Mouse (Mus musculus): ENCODE measurements around the gene Syp. TPM values are rescaled to one million over a fixed set of nuclear protein-coding genes. Genes with fewer than 3 reads are reported as not detected.

Gene Syp
- polyA plus RNA-seq, 1 experiment from 2014 or later = 87.9 TPM

DNA sequence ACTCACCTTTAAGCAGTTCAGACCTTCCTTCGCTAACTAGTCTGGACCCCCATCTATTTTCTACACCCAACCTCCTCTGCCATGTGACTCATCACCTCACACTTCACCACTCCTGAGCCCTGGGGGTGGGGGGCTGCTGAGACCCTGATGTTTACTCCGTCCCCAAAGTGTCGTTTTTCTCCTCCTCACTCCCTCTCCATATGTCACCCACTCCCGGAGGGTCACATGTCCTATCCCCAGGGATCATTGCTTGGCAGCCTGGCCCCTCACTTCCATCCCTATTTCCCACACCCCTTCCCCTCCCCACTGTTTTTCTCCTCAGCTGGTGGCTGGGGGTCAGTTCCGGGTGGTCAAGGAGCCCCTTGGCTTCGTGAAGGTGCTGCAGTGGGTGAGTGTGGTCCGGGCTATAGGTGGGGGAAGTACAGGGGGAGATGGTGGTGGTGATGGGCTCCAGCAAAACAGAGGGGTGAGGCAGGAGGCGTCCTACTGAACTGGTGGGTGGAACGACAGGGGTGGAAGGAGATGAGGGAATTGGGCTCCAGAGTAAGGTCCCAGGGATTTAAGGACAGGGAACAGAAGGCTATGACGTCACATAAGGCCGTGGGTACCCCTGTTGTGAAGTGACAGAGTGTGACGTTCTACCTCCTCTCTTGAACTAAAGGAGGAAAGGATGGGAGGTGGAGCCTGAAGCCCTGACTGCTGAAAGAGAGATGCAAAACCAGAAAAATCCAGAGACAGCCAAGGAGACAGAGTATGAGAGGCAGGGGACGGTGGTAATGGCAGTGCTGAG, 1.5 kb downstream of the Syp start:
- 29% methylated on average over 13 of the region's 13 CpGs for WGBS
- peak; percentile 41; the same call in 1 of the 2 replicates for ATAC-seq

GRCm38 (mm10) chrX:7640785-7641184, 2.5 kb downstream of the Syp start:
- Histone ChIP-seq H3K4me2 (replicated peaks) (peak overlapping the region; percentile 70), H3K27ac (no peak overlapping the region), H3K9ac (replicated peaks) (peak overlapping the region; percentile 28; the same call in 1 of the 2 replicates)

More for the DNA sequence above, 1.5 kb downstream of the Syp start:
- H3K4me1 ChIP-seq (replicated peaks) = peaks cover 7% of the 10 kb centered on the region
- no peaks in the 10 kb centered on the region for H3K9me3 ChIP-seq
- 0 out of 2 replicates have a peak, but pooled peaks cover 4% of the 10 kb centered on the region for H3K36me3 ChIP-seq
- H3K9ac ChIP-seq (replicated peaks) = peak overlapping the region; percentile 74
- no peaks in the 10 kb centered on the region for H3K27me3 ChIP-seq
- H3K27ac ChIP-seq = peak overlapping the region; percentile 73
- peak overlapping the region; percentile 53 for H3K4me3 ChIP-seq (replicated peaks)
- peak overlapping the region; percentile 70 for H3K4me2 ChIP-seq (replicated peaks)

DNA sequence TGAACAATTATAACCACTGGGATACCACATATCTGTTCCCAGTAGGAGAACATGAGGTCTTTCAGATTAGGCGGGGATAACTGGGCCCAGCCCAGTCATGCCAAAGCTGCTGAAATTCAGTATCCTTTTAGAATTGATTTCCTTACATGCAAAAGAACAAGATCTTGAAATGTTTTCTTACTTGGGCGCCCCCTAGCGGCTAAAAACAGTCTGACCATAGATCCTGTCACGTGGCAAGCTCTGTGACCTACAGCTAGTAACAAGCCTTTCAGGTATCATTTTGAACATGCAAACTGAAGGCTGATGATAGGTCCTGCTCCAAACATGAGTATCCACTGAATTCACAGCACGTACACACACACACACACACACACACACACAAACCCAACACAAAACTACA, 7.1 kb downstream of the Syp start:
- no peak overlapping the region for H3K27ac ChIP-seq
- no peak overlapping the region for H3K9ac ChIP-seq (replicated peaks)
- ATAC-seq = no peak
- H3K27me3 ChIP-seq = no peaks in the 10 kb centered on the region
- 0 out of 2 replicates have a peak, but pooled peaks cover 10% of the 10 kb centered on the region for H3K36me3 ChIP-seq
- no peak overlapping the region for H3K4me3 ChIP-seq (replicated peaks)
- no peaks in the 10 kb centered on the region for H3K9me3 ChIP-seq
- peaks cover 10% of the 10 kb centered on the region for H3K4me1 ChIP-seq (replicated peaks)
- no peak overlapping the region for H3K4me2 ChIP-seq (replicated peaks)
- 14% methylated on average over 5 of the region's 5 CpGs for WGBS

More at GRCm38 (mm10) chrX:7640785-7641184, 2.5 kb downstream of the Syp start:
- Histone ChIP-seq H3K27me3 (no peaks in the 10 kb centered on the region), H3K36me3 (0 out of 2 replicates have a peak, but pooled peaks cover 5% of the 10 kb centered on the region), H3K4me1 (replicated peaks) (peaks cover 7% of the 10 kb centered on the region), H3K9me3 (no peaks in the 10 kb centered on the region), H3K4me3 (replicated peaks) (peak overlapping the region; percentile 53)
- ATAC-seq = no peak
- WGBS = 56% methylated on average over 11 of the region's 12 CpGs

- Histone ChIP-seq H3K36me3 (peaks cover 19% of the 10 kb centered on the region), H3K27me3 (no peaks in the 10 kb centered on the region), H3K4me1 (replicated peaks) (peaks cover 3% of the 10 kb centered on the region; the same call in 1 of the 2 replicates), H3K27ac (peak overlapping the region; percentile 80), H3K9me3 (no peaks in the 10 kb centered on the region), H3K9ac (replicated peaks) (peak overlapping the region; percentile 49), H3K4me3 (replicated peaks) (peak overlapping the region; percentile 37), H3K4me2 (replicated peaks) (peak overlapping the region; percentile 55)
- 22% methylated on average over 25 of the region's 25 CpGs for WGBS
- peak; percentile 97 for ATAC-seq
Observed at GRCm38 (mm10) chrX:7648671-7649304, 10.5 kb downstream of the Syp start.

DNA sequence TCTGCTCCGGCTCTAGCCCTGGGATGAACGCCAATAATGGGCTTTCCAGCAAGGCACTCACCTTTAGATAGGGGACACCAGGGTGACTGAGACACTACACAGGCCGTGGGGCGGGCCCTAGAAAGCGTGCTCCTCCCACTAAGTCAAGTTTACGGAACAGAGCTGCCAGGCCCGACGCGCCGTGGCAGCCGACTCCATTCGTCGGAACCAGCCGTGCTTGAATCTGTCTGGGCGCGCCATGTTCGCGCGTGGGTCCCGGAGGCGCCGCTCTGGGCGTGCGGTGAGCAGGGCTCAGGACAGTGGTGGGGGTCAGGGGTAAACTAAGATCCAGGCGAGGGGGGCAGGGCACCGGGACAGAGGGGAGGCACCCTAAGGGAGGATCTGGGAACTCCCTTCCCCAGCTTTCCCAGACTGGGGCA, 19.0 kb downstream of the Syp start, which contains the start of gene Prickle3:
Prickle3 (plus strand) TSS at position 40 of the 419 bp plus-strand sequence.
- ATAC-seq = peak; percentile 40; the same call in 1 of the 2 replicates
- Histone ChIP-seq H3K4me3 (replicated peaks) (peak within 1 kb of the TSS; percentile 26), H3K27ac (no peak within 1 kb of the TSS), H3K4me1 (replicated peaks) (0 out of 2 replicates have a peak, but pooled peaks cover 11% of the 10 kb centered on the region), H3K27me3 (no peaks in the 10 kb centered on the region), H3K9ac (replicated peaks) (peak within 1 kb of the TSS; percentile 36; the same call in 1 of the 2 replicates), H3K36me3 (peaks cover 5% of the 10 kb centered on the region; the same call in 1 of the 2 replicates), H3K9me3 (no peaks in the 10 kb centered on the region), H3K4me2 (replicated peaks) (peak within 1 kb of the TSS; percentile 47)
- 40% methylated on average over 25 of the region's 26 CpGs for WGBS

DNA sequence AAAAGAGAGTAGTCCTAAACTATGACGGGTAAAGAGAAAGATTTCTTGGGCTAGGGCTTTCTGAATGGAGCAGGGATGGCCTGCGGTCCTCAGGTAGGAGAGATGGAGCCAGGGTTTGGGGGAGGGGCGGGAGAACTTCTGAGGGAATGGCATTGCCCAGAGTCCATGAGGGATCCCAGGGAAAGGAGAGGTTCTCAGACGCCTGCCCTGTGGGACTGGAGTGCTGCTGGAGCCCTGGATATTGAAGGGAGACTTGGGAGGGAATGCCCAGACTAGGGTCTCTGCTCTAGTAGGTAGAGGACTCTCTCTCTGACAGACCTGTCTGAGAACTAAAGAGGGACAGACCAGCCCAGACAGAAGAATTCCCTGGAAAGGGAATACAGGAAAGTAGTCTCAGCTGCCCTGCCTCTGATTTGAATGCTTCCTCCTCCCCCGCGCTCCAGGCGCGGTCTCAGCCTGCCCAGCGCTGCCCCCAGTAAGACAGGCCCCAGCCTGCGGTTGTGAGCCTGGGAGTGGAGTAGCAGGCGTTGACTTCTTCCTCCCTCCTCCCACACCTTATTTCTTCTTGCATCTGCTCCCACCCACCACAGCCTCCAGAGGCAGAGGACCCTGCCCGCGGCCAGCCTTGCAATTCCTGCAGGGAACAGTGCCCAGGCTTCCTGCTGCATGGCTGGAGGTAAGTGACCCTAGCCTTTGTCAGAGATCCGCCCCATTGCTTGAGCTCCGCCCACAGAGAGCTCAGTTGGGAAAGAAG, 19.9 kb downstream of the Syp start:
- no peak overlapping the region for H3K9ac ChIP-seq (replicated peaks)
- peak overlapping the region; percentile 13; the same call in 1 of the 2 replicates for H3K4me2 ChIP-seq (replicated peaks)
- peak; percentile 37 for ATAC-seq
- WGBS = 18% methylated on average over 12 of the region's 15 CpGs
- no peaks in the 10 kb centered on the region for H3K27me3 ChIP-seq
- H3K4me1 ChIP-seq (replicated peaks) = 0 out of 2 replicates have a peak, but pooled peaks cover 11% of the 10 kb centered on the region
- H3K9me3 ChIP-seq = no peaks in the 10 kb centered on the region
- H3K4me3 ChIP-seq (replicated peaks) = no peak overlapping the region
- H3K27ac ChIP-seq = no peak overlapping the region
- peaks cover 5% of the 10 kb centered on the region; the same call in 1 of the 2 replicates for H3K36me3 ChIP-seq

GRCm38 (mm10) chrX:7658785-7659589, 20.7 kb downstream of the Syp start:
- WGBS = 60% methylated on average over 11 of the region's 11 CpGs

GRCm38 (mm10) chrX:7661086-7661485, 22.8 kb downstream of the Syp start:
- ATAC-seq = no peak
- Histone ChIP-seq H3K4me1 (replicated peaks) (0 out of 2 replicates have a peak, but pooled peaks cover 11% of the 10 kb centered on the region), H3K27me3 (no peaks in the 10 kb centered on the region), H3K4me2 (replicated peaks) (no peak overlapping the region), H3K27ac (no peak overlapping the region), H3K9me3 (no peaks in the 10 kb centered on the region), H3K9ac (replicated peaks) (no peak overlapping the region), H3K36me3 (no peaks in the 10 kb centered on the region), H3K4me3 (replicated peaks) (no peak overlapping the region)
- 73% methylated on average over 4 of the region's 4 CpGs for WGBS

More at GRCm38 (mm10) chrX:7658785-7659589, 20.7 kb downstream of the Syp start:
- Histone ChIP-seq H3K9me3 (no peaks in the 10 kb centered on the region), H3K27me3 (no peaks in the 10 kb centered on the region), H3K36me3 (no peaks in the 10 kb centered on the region), H3K4me1 (replicated peaks) (0 out of 2 replicates have a peak, but pooled peaks cover 11% of the 10 kb centered on the region), H3K4me2 (replicated peaks) (no peak overlapping the region), H3K9ac (replicated peaks) (no peak overlapping the region), H3K27ac (no peak overlapping the region), H3K4me3 (replicated peaks) (no peak overlapping the region)
- 0 out of 2 replicates have a peak, but pooled peaks have one; percentile 24 for ATAC-seq

GRCm38 (mm10) chrX:7662936-7663335, 24.7 kb downstream of the Syp start:
- H3K36me3 ChIP-seq = no peaks in the 10 kb centered on the region
- no peak overlapping the region for H3K9ac ChIP-seq (replicated peaks)
- H3K4me2 ChIP-seq (replicated peaks) = no peak overlapping the region
- no peak overlapping the region for H3K27ac ChIP-seq
- no peak overlapping the region for H3K4me3 ChIP-seq (replicated peaks)
- no peak for ATAC-seq
- H3K4me1 ChIP-seq (replicated peaks) = 0 out of 2 replicates have a peak, but pooled peaks cover 7% of the 10 kb centered on the region
- whole genome bisulfite sequencing = 91% methylated on average over 3 of the region's 3 CpGs
- no peaks in the 10 kb centered on the region for H3K9me3 ChIP-seq
- no peaks in the 10 kb centered on the region for H3K27me3 ChIP-seq

DNA sequence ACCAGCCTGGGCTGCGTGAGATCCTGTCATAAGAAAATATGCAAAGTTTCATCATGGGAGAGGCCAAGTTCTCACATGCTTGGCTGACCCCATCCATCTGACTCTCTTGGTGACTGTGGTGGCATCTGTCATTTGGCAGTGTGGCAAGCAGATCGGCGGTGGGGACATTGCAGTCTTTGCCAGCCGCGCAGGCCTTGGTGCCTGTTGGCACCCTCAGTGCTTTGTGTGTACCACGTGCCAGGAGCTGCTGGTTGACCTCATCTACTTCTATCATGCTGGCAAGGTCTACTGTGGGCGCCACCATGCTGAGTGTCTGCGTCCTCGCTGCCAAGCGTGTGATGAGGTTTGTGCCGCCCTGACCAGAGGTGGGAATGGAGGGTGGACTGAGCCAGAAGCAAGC, 26.5 kb downstream of the Syp start:
- H3K9ac ChIP-seq (replicated peaks) = no peak overlapping the region
- no peaks in the 10 kb centered on the region for H3K4me1 ChIP-seq (replicated peaks)
- no peaks in the 10 kb centered on the region for H3K27me3 ChIP-seq
- H3K9me3 ChIP-seq = no peaks in the 10 kb centered on the region
- no peak overlapping the region for H3K4me3 ChIP-seq (replicated peaks)
- no peaks in the 10 kb centered on the region for H3K36me3 ChIP-seq
- no peak for ATAC-seq
- WGBS = 87% methylated on average over 11 of the region's 11 CpGs
- H3K27ac ChIP-seq = no peak overlapping the region
- H3K4me2 ChIP-seq (replicated peaks) = no peak overlapping the region
